Comparison of ENCODE assay signal across 36 mouse cellular contexts in the genomic region with DNA sequence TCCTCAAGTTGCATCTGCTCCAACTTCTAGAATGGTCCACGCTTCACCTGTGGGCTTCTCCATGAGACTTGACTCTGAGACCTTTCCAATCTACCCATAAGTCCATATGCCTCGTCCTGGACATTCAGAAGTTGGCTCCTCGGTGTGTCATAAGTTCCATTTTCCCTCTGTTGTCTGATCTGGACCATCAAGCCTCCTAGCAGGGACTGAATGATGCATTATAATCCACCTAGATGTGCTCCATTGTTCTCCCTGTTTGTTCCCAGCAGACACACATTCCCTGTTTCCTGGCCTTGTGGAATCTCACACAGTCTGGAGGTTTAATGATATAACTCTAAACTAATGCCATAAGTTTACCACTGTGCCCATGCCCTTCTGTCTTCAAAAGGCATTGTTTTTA. TPM values are rescaled to one million over a fixed set of nuclear protein-coding genes. Genes with fewer than 3 reads are reported as not detected.
"Had no signal": no experiment of that assay in that cellular context is flagged by ENCODE, and none has a peak within 500 bp of the region (broad histone marks: within the 10 kb centered on the region; RNA-seq: fewer than 3 reads in every experiment).

No protein-coding gene starts in this region.

- DNase-seq: left cerebral cortex, postnatal 4 days; liver; liver, embryonic 13.5 days; liver, postnatal 0 days; lung, adult 18-20 months; lung, adult 2 months; lung, embryonic 14.5 days; lung, postnatal 10 days; lung, postnatal 14 days; lung, postnatal 36 days; lung, postnatal 4 days; midbrain, embryonic 14.5 days had no signal

- H3K27ac ChIP-seq: limb, embryonic 10.5 days; limb, embryonic 12.5 days; limb, embryonic 13.5 days; limb, embryonic 15.5 days; liver, embryonic 12.5 days; liver, embryonic 13.5 days; liver, embryonic 14.5 days; liver, embryonic 15.5 days; lung, embryonic 15.5 days; macrophage; midbrain, embryonic 12.5 days; midbrain, embryonic 13.5 days; midbrain, embryonic 15.5 days; neural tube, embryonic 12.5 days had no signal

- H3K4me2 ChIP-seq: limb, embryonic 12.5 days; limb, embryonic 13.5 days; limb, embryonic 15.5 days; liver, embryonic 11.5 days; liver, embryonic 12.5 days; liver, embryonic 13.5 days; liver, embryonic 15.5 days; lung, embryonic 14.5 days; lung, embryonic 15.5 days; midbrain, embryonic 12.5 days; midbrain, embryonic 13.5 days; midbrain, embryonic 15.5 days; neural tube, embryonic 12.5 days had no signal

- H3K4me1 ChIP-seq: limb, embryonic 12.5 days; limb, embryonic 13.5 days; limb, embryonic 15.5 days; liver, embryonic 12.5 days; liver, embryonic 13.5 days; liver, embryonic 15.5 days; lung, embryonic 15.5 days; midbrain, embryonic 12.5 days; midbrain, embryonic 13.5 days; midbrain, embryonic 15.5 days; neural tube, embryonic 12.5 days had no signal

- H3K36me3 ChIP-seq: limb, embryonic 10.5 days; limb, embryonic 12.5 days; limb, embryonic 13.5 days; limb, embryonic 15.5 days; liver, embryonic 12.5 days; liver, embryonic 13.5 days; liver, embryonic 15.5 days; lung, embryonic 15.5 days; midbrain, embryonic 12.5 days; midbrain, embryonic 13.5 days; midbrain, embryonic 15.5 days; neural tube, embryonic 12.5 days had no signal

- H3K9ac ChIP-seq: limb, embryonic 12.5 days; limb, embryonic 13.5 days; limb, embryonic 15.5 days; liver, embryonic 12.5 days; liver, embryonic 13.5 days; liver, embryonic 14.5 days; liver, embryonic 15.5 days; liver, postnatal 0 days; lung, embryonic 14.5 days; lung, embryonic 15.5 days; midbrain, embryonic 12.5 days; midbrain, embryonic 13.5 days; midbrain, embryonic 15.5 days; neural tube, embryonic 12.5 days had no signal

- H3K9me3 ChIP-seq: limb, embryonic 10.5 days; limb, embryonic 12.5 days; limb, embryonic 13.5 days; limb, embryonic 15.5 days; liver, embryonic 12.5 days; liver, embryonic 13.5 days; liver, embryonic 15.5 days; lung, embryonic 15.5 days; megakaryocyte, embryonic 14.5 days; midbrain, embryonic 12.5 days; midbrain, embryonic 13.5 days; midbrain, embryonic 15.5 days; neural tube, embryonic 12.5 days had no signal

- H3K4me3 ChIP-seq: limb, embryonic 10.5 days; limb, embryonic 12.5 days; limb, embryonic 13.5 days; limb, embryonic 15.5 days; liver, embryonic 12.5 days; liver, embryonic 13.5 days; liver, embryonic 15.5 days; lung, embryonic 15.5 days; megakaryocyte, embryonic 14.5 days; midbrain, embryonic 12.5 days; midbrain, embryonic 13.5 days; midbrain, embryonic 15.5 days; myocyte; neural tube, embryonic 12.5 days had no signal

- H3K27me3 ChIP-seq: limb, embryonic 12.5 days; limb, embryonic 13.5 days; limb, embryonic 15.5 days; liver, embryonic 12.5 days; liver, embryonic 13.5 days; liver, embryonic 15.5 days; midbrain, embryonic 12.5 days; midbrain, embryonic 13.5 days; midbrain, embryonic 15.5 days had no signal

- ATAC-seq: liver, embryonic 12.5 days; liver, postnatal 0 days; lung, postnatal 0 days; midbrain, embryonic 13.5 days; midbrain, embryonic 15.5 days; midbrain, embryonic 16.5 days had no signal

RNA-seq across cellular contexts. Expression of a gene that starts 50.8 kb away (rescaled TPM):
- polyA plus RNA-seq: limb, embryonic 10.5 days; limb, embryonic 11.5 days; limb, embryonic 12.5 days; limb, embryonic 13.5 days; limb, embryonic 14.5 days; limb, embryonic 15.5 days; liver, adult 2 months; liver, embryonic 11.5 days; liver, embryonic 12.5 days; liver, embryonic 13.5 days; liver, embryonic 14.5 days; liver, embryonic 15.5 days; liver, embryonic 16.5 days; liver, postnatal 0 days; lung, embryonic 14.5 days; lung, embryonic 15.5 days; lung, embryonic 16.5 days; lung, postnatal 0 days; macrophage; midbrain, postnatal 0 days; myocyte had no signal
